Mouse (Mus musculus) hindlimb bud, embryonic 11.5 days (tissue): ENCODE data around the gene Gm11937.
"Not testable (repeated sequence)": the region's sequence is repeated elsewhere in the genome, so short reads cannot be mapped to it uniquely, and the experiment has no call there.

ENCODE experiments used
- DNase-seq: peaks from one replicate; pipeline ENCODE4 v3.0.0-alpha.2; 2012; ENCODE audit warnings: low read depth, low spot score; ENCODE audit errors: extremely low spot score

Gm11937 gene

DNA sequence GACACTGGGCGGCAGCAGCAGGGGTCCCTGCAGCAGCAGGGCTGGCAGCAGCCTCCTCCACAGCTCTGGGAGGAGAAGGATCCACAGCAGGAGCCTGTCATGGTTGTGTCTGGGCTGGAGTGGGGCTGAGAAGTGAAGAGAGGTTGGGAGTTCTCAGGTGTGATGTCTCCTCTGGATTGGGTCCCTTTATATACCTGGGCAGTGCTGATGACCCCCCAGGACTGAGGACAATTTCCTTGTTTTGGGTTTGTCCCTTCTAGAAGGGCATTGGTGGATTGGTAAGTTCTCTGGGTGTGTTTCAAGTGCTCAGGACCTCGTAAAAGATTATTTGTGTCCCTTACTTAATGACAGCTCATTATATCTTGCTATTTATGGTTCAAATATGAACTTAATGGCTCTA lies at the start of gene Gm11937:
Gene Gm11937 (minus strand): TSS at position 101 of the 400 bp plus-strand sequence.
- not testable (repeated sequence) for DNase-seq

DNA sequence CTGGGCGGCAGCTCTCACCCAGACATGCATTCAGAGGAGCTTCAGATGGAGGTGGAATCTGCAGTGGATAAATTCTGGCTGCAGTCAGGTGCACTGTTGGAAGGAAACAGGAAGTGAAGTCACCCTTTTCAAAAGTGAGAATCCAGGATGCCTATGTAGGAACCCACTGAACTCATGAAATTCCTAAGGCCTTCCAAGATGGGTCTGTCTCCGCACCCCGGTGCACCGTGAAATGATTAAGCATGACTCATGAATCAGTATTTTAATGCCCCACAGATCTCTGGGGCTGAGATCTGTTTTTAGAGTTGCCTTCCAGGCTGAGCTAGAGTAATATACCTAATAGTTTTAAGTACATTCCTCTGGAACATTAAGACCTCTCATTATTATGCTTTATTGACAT lies 49.3 kb upstream of the Gm11937 start:
- no peak for DNase-seq

DNA sequence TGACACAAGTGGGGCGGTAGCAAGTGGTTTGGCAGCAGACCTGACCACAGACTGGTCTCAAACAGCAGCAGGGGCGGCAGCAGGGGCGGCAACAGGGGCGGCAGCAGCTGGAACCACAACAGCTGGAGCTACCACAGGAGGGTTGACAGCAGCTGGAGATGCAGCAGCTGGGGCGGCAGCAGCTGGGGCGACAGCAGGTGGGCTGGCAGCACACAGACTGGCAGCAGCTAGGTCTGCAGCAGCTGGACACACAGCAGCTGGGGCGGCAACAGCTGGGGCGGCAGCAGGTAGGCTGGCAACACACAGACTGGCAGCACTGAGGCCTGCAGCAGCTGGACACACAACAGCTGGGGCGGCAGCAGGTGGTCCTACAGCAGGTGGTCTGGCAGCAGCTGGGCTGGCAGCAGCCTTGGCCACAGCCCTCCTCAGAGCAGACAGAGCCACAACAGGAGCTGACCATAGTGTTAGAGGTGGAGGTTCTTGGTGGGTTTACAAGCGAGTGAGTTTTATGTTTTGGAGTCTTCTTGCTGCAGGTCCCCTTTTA lies 48.5 kb upstream of the Gm11937 start, which contains the start of gene Gm11563:
Gene Gm11563 (minus strand): TSS at position 494 of the 544 bp plus-strand sequence.
- DNase-seq, result not testable (repeated sequence)

DNA sequence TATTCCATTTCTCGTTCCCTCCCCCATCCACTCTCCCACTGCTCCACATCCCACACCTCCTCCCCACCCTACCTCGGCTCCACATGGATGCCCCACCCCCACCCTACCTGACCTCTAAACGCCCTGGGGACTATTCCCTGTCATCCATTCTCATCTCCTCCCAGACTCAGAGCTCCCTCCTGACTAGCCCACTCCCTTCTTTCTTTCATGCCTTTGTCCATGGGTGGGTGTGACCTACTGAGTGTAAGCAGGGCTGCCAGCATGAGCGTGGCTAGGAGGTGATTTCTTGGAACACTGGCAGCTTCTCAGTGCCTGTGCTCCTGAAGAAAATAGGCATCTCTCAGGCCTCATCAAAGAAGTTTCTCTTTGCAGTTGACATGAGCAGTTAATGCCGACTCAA lies 47.1 kb upstream of the Gm11937 start:
- no peak for DNase-seq

DNA sequence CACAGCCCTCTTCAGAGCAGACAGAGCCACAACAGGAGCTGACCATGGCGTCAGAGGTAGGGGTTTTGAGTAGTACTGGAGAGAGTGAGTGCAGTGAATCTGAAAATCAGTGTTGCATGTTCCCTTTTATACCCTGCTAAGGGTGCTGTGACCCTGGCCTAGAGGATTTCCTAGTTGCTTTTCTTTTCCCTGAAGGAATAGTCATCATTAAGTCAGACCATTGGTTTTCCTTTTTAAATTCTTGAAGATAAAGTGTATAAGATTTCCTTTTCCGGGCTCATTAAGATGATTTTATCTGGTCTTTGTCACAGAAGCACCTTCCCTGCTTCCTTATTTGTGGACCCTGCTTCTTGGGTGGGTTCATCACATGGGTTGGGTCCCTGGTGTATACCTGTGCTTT lies 40.1 kb upstream of the Gm11937 start, which contains the start of gene Gm11555:
Gene Gm11555 (minus strand): TSS at position 101 of the 400 bp plus-strand sequence.
- DNase-seq, result no peak

DNA sequence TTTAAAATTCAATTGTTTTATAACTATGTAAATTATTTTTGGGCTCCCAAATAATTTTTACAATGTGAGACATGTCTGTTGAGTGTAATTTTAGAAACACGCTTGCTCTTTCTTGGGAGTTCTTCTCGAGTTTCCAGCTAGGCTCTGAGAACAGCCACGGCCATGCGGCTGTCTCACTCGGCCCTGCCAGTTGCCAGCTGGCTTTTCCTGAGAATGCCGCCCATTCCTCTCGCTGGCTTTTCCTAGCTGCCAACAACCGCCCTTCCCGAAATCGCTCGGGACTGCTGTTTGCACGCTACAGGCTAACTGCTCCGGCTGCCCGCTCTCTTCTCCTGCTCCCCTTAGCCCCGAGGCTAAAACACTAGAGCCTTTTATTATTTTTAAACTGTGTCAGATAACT lies 36.5 kb upstream of the Gm11937 start:
- no peak for DNase-seq

DNA sequence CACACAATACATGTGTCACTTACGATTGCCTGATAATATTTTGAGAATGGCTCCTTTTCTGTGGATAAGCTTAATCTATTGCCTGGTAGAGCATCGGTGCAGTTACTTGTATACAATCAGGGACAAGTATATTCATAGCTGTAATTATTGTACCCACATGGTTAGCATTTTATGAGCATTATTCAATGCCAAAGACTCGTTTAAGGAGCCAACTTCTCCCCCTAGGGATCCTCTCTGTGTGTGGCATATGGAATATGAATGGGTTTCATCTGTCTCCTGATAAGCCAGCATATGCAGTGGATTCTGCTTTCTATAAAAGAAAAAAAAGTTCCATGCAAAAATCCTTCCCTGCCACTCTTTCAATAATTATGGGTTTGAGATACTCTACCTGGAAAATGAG lies 34.4 kb upstream of the Gm11937 start:
- DNase-seq, result no peak

DNA sequence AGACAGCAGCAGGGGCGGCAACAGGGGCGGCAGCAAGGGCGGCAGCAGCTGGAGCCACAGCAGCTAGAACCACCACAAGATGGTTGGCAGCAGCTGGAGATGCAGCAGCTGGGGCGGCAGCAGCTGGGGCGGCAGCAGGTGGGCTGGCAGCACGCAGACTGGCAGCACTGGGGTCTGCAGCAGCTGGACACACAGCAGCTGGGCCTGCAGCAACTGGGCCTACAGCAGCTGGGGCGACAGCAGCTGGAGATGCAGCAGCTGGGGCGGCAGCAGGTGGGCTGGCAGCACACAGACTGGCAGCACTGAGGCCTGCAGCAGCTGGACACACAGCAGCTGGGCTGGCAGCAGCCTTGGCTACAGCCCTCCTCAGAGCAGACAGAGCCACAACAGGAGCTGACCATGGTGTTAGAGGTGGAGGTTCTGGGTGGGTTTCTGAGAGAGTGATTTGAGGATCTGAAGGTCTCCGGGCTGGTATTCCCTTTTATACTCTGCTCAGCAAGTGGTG lies 33.7 kb upstream of the Gm11937 start, which contains the start of gene Krtap4-7:
Gene Krtap4-7 (minus strand): TSS at position 455 of the 505 bp plus-strand sequence.
- DNase-seq, result not testable (repeated sequence)

DNA sequence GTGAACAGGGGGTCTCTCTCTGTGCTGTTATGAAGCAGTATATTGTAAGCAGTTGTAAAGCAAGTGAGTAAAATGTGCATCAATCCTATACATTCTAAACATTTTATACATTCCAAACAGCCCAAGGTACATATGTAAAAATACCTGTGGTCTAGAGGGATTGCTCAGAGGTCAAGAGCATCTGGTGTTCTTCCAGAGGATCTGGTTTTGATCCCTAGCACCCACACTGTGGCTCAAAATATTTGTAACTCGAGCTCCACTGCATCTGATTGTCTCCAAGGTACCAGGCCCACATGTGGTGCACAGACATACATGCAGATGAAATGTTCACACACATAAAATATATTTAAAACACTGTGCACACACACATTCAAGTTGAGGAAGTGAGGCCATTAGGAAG lies 30.9 kb upstream of the Gm11937 start:
- no peak for DNase-seq

DNA sequence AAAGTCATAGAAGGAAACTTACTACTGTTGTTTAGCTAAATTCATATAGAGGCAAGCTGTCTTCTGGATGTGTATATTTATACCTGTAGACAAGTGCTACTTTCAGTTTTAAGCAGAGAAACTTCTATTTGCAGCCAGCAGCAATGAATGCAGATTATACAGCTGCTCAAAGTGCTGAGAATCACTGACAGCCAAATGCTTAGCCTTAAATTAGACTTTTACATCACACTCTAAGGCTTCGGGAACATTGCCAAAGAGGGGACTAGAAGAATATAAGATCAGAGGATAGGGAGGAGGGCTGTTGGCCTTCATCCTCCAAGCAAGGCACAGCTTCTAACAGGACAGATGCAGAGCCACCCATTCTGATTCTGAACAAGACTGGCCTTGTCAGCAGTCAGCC lies 27.1 kb upstream of the Gm11937 start:
- DNase-seq, result no peak

DNA sequence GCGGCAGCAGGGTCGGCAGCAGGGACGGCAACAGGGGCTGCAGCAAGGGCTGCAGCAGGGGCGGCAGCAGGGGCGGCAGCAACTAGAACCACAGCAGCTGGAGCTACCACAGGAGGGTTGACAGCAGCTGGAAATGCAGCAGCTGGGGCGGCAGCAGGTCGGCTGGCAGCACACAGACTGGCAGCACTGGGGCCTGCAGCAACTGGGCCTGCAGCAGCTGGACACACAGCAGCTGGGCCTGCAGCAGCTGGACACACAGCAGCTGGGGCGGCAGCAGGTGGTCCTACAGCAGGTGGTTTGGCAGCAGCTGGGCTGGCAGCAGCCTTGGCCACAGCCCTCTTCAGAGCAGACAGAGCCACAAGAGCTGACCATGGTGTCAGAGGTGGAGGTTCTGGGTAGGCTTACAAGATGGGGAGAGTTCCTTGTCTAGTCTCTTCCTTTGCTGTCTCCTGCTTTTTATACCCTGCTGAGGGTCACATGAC lies 24.7 kb upstream of the Gm11937 start, which contains the start of gene Krtap4-2:
Gene Krtap4-2 (minus strand): TSS at position 432 of the 482 bp plus-strand sequence.
- DNase-seq, result no peak

DNA sequence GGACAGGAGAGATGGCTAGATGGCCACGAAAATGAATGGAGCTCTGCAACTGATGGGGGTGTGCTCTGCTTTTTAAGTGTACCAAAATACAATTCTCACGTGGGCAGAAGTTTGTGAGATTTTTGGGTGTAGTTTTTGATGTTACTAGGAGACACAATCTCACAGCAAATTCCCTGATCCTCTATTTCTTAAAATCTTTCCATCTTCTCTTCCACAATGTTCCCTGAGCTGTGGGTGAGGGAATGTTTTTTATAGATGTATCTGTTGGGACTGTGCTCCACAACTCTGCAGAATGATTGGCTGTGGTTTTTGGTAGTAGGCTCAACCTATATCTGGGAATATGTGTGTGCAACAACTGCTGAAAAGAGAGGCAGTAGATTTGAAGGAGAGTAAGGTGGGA lies 23.3 kb upstream of the Gm11937 start:
- DNase-seq, result no peak

DNA sequence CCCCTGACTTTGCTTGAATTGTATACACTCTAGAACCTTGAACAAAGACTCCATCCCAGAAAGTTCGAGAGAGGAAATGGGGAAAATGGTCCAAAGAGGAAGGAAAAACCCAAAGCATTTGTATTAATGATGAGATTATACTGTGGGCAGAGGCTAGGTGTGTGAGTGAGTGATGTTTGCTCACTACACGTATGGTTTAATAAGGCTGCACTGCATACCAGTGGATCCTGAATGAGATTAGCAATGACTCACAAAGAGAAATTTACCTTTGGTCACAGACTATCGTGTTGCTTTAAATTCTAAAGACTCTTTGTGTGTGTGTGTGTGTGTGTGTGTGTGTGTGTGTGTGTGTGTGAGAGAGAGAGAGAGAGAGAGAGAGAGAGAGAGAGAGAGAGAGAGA lies 20.9 kb upstream of the Gm11937 start:
- no peak for DNase-seq

DNA sequence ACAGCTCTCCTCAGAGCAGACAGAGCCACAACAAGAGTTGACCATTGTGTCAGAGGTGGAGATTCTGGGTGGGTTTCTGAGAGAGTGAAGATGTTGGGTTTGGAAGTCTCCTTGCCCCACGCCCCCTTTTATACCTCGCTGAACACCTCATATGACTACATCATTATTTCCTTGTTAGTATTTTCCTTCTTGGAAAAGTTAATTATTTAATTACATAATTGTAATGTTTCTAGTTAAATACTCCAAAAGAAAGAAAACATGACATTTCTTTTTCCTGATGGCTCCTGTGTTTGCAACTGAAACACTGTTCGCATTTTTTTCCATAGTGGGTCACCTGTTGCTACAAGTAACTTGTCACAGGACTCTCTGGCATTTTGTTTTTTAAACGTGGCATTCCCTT lies 18.1 kb upstream of the Gm11937 start, which contains the start of gene Krtap4-1:
Gene Krtap4-1 (minus strand): TSS at position 101 of the 400 bp plus-strand sequence.
- DNase-seq, result no peak

DNA sequence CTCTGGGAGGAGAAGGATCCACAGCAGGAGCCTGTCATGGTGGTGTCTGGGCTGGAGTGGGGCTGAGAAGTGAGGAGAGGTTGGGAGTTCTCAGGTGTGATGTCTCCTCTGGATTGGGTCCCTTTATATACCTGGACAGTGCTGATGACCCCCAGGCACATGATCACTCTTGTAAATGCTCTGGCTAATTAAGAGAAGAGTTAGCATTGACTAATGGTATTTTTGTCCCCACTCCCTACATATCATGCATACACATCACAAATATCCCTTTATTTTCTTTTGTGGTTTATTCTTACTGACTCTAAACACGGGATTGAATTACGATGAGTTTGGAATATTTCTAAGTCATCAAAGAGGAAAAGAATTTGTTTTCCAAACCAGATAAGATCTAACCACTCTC lies 10.3 kb upstream of the Gm11937 start, which contains the start of gene Gm11562:
Gene Gm11562 (minus strand): TSS at position 101 of the 400 bp plus-strand sequence.
- DNase-seq, result no peak

DNA sequence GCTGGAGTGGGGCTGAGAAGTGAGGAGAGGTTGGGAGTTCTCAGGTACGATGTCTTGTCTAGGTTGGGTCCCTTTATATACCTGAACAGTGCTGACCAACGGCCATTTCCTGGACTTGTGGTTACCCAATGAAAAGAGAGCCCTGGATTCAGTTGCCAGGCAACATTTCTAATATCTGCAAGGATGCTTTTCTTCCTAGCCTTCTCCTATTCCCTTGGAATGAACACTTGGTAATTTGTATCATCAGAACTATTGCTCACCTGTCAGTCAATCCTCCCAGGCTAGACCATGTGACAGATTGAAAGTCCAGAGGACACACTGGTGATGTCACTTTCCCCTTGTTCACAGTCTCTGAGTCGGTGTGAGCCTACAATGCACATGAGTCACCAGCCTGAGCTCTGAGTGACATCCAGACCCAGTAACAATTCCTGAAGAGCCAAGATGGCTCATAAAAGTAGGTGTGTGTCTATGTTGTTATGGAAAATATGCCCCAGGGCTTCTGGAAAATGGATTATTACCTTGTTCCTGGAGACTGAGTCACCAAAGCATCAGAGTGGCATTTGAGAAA lies 4.9 kb upstream of the Gm11937 start, which contains the start of gene Krtap2-4:
Gene Krtap2-4 (minus strand): TSS at position 51 of the 568 bp plus-strand sequence.
- DNase-seq, result no peak

DNA sequence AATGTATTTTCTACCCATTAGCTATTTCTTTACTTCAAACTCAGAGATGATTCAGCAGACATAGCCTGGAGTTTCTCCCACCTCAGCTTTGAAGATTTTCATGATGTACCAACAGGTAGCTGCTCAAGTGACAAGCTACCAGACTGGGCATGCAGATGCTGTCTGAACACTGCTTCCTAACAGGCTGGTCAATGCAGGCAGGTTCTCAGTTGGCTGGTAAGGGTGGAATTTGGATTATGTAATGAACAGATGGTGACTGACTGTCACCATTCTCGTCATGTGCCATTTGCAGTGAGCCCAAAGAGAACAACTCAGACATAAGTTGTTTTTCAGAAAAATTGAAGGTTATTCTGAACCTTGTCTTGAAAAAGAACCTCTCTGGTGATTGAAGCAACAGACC lies 863 bp downstream of the Gm11937 start:
- DNase-seq, result no peak

DNA sequence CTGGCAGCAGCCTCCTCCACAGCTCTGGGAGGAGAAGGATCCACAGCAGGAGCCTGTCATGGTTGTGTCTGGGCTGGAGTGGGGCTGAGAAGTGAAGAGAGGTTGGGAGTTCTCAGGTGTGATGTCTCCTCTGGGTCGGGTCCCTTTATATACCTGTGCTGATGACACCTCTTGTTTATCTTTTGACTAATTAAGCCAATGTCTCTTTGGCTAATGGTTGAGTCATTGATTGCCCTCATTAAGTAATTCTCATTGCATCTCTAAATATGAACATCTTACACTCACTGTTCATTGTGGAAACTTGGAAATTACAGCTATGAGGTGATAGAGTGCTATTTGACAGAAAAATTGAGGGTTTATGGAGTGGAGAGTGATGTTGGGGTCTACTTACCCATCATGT lies 6.8 kb downstream of the Gm11937 start, which contains the start of gene Gm11938:
Gene Gm11938 (minus strand): TSS at position 101 of the 400 bp plus-strand sequence.
- not testable (repeated sequence) for DNase-seq

DNA sequence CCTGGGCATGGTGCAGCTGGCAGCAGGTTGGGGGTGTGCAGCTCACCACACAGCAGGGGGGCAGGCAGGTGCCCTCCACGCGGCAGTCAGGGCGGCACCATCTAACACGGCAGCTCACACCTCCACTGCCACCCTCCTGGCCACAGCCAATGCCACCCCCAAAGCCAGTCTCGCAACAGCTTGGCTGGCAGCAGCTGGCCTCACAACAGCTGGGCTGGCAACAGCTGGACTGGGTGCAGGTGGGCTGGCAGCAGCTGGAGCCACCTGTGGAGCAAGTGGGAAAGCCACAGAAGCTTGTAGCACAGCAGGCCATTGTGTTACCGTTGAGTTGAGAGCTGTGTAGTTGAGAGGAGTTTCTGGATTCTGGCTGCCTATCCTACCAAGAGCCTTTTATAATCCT lies 12.2 kb downstream of the Gm11937 start, which contains the start of gene Krtap9-3:
Gene Krtap9-3 (minus strand): TSS at position 364 of the 400 bp plus-strand sequence.
- not testable (repeated sequence) for DNase-seq

DNA sequence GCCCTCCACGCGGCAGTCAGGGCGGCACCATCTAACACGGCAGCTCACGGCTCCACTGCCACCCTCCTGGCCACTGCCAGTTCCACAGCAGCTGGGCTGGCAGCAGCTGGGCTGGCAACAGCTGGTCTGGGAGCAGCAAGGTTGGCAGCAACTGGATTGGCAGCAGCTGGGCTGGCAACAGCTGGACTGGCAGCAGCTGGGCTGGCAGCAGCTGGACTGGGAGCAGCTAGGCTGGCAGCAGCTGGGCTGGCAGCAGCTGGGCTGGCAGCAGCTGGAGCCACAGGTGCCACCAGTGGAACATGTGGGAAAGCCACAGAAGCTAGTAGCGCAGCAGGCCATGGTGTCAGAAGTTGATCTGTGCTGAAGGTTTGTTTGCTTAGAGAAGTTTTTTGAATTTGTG lies 19.0 kb downstream of the Gm11937 start, which contains the start of gene Krtap1-3:
Gene Krtap1-3 (minus strand): TSS at position 359 of the 400 bp plus-strand sequence.
- no peak for DNase-seq

DNA sequence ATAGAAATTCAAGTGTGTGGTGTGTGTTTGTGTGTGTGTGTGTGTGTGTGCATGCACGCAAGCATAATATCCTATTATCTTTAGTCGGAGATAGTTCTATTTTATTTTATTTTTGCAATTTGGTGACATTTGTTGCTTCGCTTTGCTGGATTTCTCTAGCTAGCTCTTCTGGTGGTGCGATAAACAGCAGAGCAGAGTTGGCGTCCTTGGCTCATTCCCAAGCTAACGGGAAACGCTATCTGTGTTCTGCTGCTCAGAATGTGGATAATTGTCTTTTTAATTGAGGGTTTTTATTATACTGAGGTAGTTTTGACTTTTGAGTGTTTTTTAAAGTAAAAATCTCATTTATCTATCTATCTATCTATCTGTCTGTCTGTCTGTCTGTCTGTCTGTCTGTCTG lies 24.9 kb downstream of the Gm11937 start:
- DNase-seq, result no peak

DNA sequence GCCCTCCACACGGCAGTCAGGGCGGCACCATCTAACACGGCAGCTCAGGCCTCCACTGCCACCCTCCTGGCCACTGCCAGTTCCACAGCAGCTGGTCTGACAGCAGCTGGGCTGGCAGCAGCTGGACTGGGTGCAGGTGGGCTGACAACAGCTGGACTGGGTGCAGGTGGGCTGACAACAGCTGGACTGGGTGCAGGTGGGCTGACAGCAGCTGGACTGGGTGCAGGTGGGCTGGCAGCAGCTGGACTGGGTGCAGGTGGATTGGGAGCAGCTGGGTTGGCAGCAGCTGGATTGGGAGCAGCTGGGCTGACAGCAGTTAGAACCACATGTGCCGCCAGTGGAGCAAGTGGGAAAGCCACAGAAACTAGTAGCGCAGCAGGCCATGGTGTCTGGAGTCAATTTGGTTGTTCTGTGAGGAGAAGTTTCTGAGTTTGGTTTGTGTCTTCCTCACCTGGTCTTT lies 26.7 kb downstream of the Gm11937 start, which contains the start of gene Krtap1-4:
Gene Krtap1-4 (minus strand): TSS at position 410 of the 460 bp plus-strand sequence.
- DNase-seq, result no peak
